Mouse (Mus musculus) layer of hippocampus, postnatal 36 days (tissue): Measurements from ENCODE around the gene Map2. TPM values are rescaled to one million over a fixed set of nuclear protein-coding genes. Genes with fewer than 3 reads are reported as not detected.

Experiments used
- DNase-seq, 2 experiments: peaks; one replicate each; pipeline ENCODE4 v3.0.0; 2022
- total RNA-seq, 2 experiments: library from RNA; stranded (reverse); gene quantifications; 2 replicates each; pipeline ENCODE4 v1.2.3; 2021

Map2 gene
- 1,000 to 10,000 TPM; 1,119 to 1,150 TPM for total RNA-seq

GRCm38 (mm10) chr1:66175041-66175665 is at the start of gene Map2:
TSS of gene Map2 (plus strand) at chr1:66175273.
- DNase-seq: peak; percentile 88 to 89

DNA sequence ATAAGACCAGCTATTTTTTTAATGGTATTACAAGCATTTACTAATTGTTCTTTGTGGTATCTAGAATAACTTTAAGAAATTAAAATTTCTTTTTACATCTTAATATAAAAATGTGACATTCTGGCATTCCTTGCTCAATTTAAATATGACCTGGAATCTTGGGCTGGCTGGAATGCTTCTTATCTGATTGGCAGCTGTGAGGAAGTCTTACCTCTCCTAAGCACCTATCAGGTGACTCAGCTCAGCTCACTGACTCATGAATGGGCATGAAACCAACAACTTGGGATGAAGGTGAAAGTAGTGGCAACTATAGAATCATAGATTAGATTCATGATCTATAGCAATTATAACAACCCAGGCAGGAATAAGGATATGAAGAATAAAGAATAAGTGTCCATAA is 42.1 kb upstream of the Map2 start:
- DNase-seq: no peak

DNA sequence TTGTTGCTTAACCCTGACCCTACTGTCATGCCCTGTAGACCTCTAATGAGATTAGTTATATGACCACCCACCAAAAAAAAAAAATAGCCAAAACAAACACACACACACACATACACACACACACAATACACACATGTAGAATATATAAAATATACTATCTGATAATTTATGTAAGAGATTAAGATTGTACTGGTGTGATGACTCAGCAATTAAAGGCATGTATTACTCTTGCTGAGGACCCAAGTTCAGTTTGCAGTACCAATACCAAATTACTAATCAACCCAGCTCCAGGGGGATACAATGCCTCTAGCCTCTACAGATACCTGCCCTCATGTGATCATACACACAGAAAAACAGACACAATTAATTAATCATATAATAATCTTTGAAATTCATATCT is 39.7 kb upstream of the Map2 start:
- DNase-seq: no peak

DNA sequence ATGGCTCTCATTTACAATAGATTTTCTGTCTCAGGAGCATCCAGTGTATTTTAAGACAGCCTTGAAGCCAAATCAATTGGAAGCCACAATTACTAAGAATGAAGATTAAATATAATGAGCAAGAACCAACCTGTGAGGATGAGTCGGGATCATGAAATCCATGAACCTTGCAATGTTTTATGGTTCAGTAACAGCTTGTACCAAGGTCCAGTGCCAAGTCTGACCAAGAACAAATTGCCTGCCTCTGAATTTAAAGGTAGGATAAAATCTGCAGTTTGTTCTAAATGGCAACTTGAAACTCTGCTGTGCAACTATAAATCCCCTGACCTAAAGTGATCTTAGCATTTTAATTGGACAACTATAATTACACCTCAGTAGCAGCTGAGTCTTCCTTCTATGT is 34.4 kb upstream of the Map2 start:
- DNase-seq: no peak

DNA sequence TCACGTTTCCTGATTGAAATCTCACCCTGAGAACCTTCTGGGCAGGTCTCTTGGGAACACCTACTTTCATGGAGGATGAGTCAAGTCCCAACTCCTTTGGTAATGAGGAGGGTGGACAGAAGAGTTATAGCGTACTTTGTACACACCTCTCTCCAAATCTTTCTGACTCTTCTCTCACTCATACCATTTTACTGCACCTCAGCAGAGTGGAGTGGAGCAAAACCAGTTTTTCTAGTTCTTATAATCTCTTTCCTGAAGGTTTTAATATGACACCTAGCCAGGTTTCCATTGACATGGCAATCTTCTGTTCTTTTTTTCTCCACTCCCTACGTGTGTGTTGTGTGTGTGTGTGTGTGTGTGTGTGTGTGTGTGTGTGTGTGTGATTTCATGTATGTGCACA is 29.9 kb upstream of the Map2 start:
- no peak for DNase-seq

DNA sequence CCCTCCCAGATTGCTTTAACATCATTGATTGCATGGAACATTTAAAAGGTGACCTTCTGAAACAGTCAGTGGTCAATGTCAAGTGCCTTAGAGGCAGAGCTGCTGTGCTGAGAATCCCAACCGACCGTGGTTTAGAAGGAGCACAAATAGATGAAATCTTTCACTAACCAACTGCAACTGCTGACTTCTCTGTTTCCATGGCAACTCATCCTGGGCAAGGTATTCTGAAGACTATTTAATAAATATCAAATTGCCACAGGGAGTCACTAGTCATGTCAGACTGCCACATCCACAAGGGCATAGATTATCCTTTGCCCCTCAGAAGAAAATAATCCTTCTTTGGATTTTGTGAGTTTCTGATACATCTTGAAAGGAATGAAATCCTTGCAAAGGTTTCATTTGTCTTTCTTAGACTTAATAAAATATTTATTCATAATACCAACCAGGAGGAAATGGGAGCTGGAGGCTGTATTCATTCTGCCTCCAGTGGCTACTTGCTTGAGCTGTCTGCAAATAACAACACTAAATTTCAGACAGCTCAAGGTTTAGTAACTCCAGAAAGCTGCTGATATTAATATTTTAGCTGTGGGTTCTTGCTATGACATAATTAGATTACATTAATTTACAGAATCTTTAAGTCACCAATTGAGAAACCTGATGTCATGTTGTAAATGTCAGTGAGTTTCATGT is 26.1 kb upstream of the Map2 start:
- DNase-seq: no peak

DNA sequence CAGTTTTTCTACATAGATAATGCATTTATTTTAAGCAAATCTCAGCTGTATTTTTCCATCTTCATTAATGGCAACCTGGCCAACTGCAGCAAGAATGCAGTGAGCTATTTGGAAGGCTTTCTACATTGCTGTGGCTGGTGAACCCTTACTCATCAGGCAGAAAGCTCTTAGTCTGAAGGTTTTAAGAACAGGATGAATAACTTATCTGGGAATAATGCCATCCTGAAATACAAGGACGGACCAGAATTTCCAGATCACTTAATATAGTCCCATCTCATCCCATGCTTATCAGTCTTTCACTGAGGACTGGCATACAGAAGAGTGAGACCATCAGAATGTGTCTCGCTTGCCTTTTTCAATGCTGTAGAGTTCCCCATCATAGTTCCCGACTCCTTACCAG is 24.3 kb upstream of the Map2 start:
- no peak for DNase-seq

GRCm38 (mm10) chr1:66157135-66157534 is 17.9 kb upstream of the Map2 start:
- DNase-seq: no peak

GRCm38 (mm10) chr1:66157589-66157988 is 17.5 kb upstream of the Map2 start:
- no peak for DNase-seq

DNA sequence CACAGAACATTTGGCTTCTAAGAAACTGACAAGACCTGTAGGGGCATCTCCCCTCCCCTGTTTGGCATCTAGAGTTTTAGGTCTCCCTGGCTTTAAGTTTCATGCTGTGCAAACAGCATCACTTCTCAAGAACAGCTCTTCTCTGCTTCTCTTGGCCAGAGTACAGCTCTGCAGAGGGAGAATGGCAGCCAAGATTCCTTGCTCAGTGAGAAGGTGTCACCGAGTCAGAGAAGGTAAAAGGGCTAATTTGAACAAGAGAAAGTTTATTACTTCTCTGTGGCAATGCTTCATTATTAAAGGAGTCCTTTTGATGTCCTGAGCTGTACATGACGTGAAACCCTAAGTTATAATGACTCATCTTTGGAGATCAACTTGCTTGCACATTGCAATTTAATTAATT is 10.4 kb upstream of the Map2 start:
- DNase-seq: no peak

GRCm38 (mm10) chr1:66168722-66169121 is 6.4 kb upstream of the Map2 start:
- no peak for DNase-seq

DNA sequence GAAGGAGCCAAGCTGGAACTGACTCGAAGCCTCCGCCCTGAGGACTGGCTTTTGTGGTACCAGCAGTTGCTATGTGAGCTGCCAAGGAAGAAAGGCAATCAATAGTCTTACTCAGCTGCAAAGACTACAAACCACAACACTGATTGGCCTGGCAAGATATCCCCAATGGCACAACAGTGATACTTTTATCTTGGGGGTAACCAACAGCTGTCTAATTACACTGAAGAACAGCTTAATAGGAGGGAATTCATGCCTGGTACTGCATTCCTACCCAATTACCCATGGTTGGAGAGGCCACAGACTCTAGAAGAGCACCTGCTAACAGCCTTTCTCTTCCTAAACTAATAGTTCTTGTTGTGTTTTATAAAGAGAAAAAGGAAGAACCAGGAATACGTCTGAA is 2.9 kb upstream of the Map2 start:
- no peak for DNase-seq

GRCm38 (mm10) chr1:66173630-66174029 is 1.4 kb upstream of the Map2 start:
- no peak for DNase-seq

GRCm38 (mm10) chr1:66176012-66176837 is 1.2 kb downstream of the Map2 start:
- DNase-seq: peak in 1 of 2 experiments; percentile 15

GRCm38 (mm10) chr1:66176838-66177105 is 1.7 kb downstream of the Map2 start:
- no peak for DNase-seq

DNA sequence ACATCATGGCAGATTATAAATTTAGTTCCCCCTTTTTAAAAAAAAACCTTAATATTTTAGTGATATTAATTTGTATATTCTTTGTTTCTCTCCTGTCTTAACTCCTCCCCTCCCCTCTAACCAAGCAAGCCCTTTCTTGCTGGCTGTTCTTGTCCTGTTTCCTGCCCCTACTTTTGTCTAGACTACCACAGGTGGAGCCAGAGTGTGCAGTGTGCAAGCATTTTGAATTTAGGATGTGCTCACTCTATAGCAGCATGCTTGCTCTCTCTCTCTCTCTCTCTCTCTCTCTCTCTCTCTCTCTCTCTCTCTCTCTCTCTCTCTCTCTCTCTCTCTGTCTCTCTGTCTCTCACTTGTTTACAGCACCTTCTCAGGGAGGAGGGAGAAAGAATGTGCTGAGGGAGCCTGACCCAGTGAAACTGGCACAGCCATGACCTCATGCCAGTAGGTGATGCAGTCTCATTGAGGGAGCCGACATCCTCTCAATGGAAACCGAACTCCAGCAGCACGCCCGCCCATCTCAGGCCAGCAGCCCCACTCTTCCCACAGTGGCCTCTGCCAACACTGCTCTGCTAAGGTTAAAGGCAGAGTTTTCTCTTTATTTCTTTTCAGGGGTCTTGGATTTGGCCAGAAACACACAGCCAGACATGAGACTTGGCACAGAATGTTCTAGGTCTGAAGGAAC is 2.6 kb downstream of the Map2 start:
- DNase-seq: no peak

DNA sequence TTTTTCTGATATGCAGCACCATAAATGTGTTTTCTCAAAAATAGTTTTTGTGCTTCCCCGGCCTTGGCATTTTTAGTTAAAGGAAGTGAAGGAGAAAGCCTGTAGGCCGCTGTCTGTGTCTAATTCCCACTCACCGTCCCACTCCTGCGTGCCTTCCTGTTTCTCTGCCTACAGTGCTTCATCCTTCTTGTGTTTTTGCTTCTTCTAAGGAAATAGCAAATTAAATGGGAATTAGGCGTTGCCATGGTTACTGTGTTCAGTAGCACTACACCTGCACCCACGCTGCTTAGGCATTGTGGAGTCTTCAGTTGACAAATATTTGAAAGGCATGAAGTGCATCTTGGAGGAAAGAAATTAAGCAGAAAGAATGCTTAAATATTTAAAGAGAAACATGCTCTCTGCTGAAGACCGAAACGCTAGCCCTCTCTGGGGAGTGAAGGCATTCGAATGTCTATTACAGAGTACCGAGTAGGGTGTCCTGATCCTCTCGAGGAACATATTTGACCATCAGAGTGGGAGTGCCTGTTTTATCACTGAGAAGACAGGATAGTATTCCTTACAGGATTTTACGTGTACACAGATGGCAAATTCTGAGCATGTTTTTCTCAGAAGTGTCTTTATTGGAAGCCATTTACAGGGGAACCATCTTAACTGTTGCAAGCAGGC is 12.1 kb downstream of the Map2 start:
- DNase-seq: no peak

DNA sequence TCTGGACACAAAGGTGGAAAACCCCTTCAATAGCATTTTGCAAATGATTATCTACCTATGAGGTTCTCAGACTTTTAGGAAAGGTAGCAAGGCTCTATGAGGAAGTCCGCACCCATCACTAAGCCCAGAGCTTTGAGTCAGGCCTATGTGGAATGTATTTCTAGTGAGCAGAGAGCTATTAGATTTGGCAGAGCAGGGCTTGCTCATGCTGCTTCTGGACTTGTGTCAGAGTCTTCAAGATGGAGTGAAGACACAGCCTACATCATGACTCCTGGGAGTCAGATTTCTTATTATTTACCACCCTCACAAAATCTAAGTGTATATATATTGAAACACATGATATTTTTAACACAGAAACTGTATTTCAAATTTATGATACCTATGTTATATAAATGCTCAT is 17.3 kb downstream of the Map2 start:
- DNase-seq: no peak

DNA sequence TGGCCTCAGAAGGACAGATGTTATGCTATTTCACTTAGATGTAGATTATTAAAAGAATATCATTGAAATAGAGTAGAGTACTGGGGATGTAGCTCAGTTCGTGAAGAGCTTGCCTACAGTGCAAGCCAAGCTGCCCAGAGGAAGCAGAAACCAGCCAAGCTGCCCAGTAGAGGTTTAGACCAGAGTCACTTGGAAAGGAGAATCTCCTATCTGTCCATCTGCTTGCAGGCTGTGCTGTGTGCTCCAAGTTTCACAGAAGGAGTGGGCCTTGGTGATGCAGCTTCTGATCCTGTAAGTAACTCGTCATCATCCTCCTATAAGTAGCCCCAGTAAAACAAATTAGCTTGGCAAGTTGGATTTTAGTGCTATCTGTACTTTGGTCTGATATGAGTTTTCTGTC is 17.8 kb downstream of the Map2 start:
- DNase-seq: no peak

DNA sequence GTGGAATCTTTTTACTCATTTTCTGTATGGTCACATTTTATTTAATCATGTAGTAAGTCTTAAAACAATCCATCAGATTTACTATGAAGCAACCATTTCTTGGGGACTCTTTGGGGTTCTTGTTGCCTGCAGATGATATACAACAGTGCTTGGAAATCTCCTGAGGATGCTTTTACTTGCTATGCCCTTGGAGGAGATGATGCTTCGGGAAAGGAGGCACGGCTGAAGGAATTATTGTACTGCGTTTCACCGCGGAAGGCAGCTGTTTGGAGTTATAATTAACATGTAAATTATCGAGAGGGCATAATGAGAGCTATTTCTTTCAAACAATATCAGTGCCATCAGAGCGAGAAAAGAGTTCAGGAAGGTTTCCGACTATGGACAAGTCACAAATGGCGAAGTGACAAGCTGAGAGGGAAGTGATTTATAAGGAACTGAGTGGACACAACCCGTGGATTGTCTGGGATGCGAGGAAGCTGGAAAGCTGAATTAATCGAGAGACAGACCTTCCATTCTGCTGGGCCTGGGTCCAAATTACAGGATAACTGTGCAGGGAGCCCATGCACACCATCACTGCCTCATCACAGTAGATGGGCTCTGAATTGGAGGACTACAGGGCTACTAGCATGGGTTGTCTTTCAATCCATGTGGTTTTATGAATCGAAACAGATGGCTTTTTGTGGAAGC is 20.1 kb downstream of the Map2 start:
- no peak for DNase-seq

DNA sequence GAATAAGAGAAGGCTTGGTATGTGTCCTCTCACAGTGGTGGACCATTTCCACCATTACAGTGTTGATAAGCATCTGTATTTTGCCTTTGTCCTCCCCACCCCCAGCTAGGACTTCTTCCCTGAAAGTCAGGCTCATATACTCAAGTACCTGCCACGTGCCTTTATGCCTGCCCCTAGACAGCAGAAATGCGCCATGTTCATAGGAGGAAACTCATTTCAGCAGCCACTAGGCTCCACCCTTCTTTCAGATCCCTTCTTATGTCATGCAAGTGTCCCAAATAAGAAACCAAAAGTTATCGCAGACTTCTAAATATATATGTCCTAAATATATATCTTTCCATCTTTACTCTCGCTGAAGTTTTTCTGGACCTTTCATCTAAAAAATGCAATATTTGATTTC is 21.2 kb downstream of the Map2 start:
- no peak for DNase-seq

GRCm38 (mm10) chr1:66196716-66197115 is 21.6 kb downstream of the Map2 start:
- no peak for DNase-seq
